In the genomic region with DNA sequence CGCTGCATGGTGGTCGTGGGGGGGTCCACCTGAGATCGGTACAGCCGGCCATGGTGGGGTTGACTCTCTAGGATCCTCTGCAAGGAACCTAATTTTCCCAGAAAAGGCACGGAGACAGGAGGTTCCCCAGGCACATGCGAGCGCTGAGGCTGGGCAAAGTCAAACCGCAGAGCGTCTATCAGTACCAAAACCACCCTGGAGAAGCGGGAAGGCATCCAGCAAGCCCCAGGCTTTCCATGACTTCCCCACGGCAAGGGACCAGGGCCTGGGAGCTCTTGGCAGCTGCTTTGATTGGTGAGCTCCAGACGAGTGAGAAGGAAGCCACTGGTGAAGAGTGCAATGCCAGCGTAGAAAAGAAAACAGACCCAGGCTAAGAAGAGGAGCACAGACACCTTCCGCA, we compare ENCODE assay signal across 8 mouse cellular contexts. TPM values are rescaled to one million over a fixed set of nuclear protein-coding genes. Genes with fewer than 3 reads are reported as not detected.
DNase-seq lines count a peak whose midpoint lies in the region; ATAC-seq and TF ChIP-seq lines count a peak whose summit lies in the region.

No protein-coding gene starts in this region.

- no peaks in the 10 kb centered on the region for H3K27me3 ChIP-seq in erythroblast, embryonic 14.5 days (ENCODE audit: control insufficient read depth)
- no peaks in the 10 kb centered on the region for H3K27me3 ChIP-seq in thymus, adult 2 months (ENCODE audit: control insufficient read depth, insufficient read depth, low read length)
- no peaks in the 10 kb centered on the region for H3K27me3 ChIP-seq in liver, embryonic 11.5 days (replicated peaks; ENCODE audit: control insufficient read depth, insufficient read depth, low read length)
- H3K27me3 ChIP-seq in stomach, postnatal 0 days (ENCODE audit: control insufficient read depth, insufficient read depth, low read length) = no peaks in the 10 kb centered on the region

- peak overlapping the region; percentile 78 for H3K4me2 ChIP-seq in liver, embryonic 11.5 days
- peak overlapping the region; percentile 72 for H3K4me2 ChIP-seq in stomach, postnatal 0 days (replicated peaks; ENCODE audit: low read depth)

- TF ChIP-seq POLR2A in thymus, adult 2 months (IDR thresholded peaks at IDR 0.05; ENCODE audit: control insufficient read depth, extremely low read depth, insufficient read depth, low read length, poor library complexity) = no peak

- peaks cover 87% of the 10 kb centered on the region for H3K36me3 ChIP-seq in erythroblast, embryonic 14.5 days (ENCODE audit: control insufficient read depth)
- H3K36me3 ChIP-seq in thymus, adult 2 months (ENCODE audit: control insufficient read depth, insufficient read depth, low read length) = peaks cover 17% of the 10 kb centered on the region
- H3K36me3 ChIP-seq in liver, embryonic 11.5 days (ENCODE audit: control insufficient read depth, insufficient read depth, low read length) = peaks cover 46% of the 10 kb centered on the region
- H3K36me3 ChIP-seq in stomach, postnatal 0 days (ENCODE audit: control insufficient read depth, insufficient read depth, low read length) = peaks cover 17% of the 10 kb centered on the region; the same call in 1 of the 2 replicates

- H3K27ac ChIP-seq in thymus, adult 2 months (ENCODE audit: control insufficient read depth, insufficient read depth, low read length) = no peak overlapping the region
- H3K27ac ChIP-seq in liver, embryonic 11.5 days (ENCODE audit: low read depth, low read length) = peak overlapping the region; percentile 56; the same call in 1 of the 2 replicates
- peak overlapping the region; percentile 93 for H3K27ac ChIP-seq in stomach, postnatal 0 days (replicated peaks)

- H3K4me1 ChIP-seq in erythroblast, embryonic 14.5 days (ENCODE audit: control insufficient read depth) = peaks cover 47% of the 10 kb centered on the region
- peaks cover 8% of the 10 kb centered on the region for H3K4me1 ChIP-seq in thymus, adult 2 months (replicated peaks; ENCODE audit: control insufficient read depth, insufficient read depth, low read length)
- peaks cover 13% of the 10 kb centered on the region for H3K4me1 ChIP-seq in liver, embryonic 11.5 days (replicated peaks; ENCODE audit: control insufficient read depth, insufficient read depth, low read length)
- peaks cover 4% of the 10 kb centered on the region; the same call in 1 of the 2 replicates for H3K4me1 ChIP-seq in stomach, postnatal 0 days (replicated peaks; ENCODE audit: control insufficient read depth, insufficient read depth)

- no peak for DNase-seq in thymus, adult 2 months
- no peak for DNase-seq in thymus, postnatal 0 days (ENCODE audit: low spot score)
- no peak for DNase-seq in liver, embryonic 11.5 days (ENCODE audit: low spot score)
- DNase-seq in stomach, postnatal 0 days (ENCODE audit: low spot score) = no peak
- no peak for DNase-seq in frontal cortex, postnatal 25 days (ENCODE audit: low spot score in 2 of 2)

- 87% methylated on average over 14 of the region's 14 CpGs for WGBS in thymus, adult 2 months
- WGBS in liver, embryonic 11.5 days = 81% methylated on average over 14 of the region's 14 CpGs
- WGBS in stomach, postnatal 0 days = 69% methylated on average over 14 of the region's 14 CpGs

- no peak for TF ChIP-seq CTCF in thymus, adult 2 months (IDR thresholded peaks at IDR 0.05; ENCODE audit: borderline replicate concordance, control insufficient read depth, extremely low read depth, insufficient read depth, low read length, poor library complexity)
- no peak for TF ChIP-seq CTCF in stomach, postnatal 0 days (IDR thresholded peaks at IDR 0.05; ENCODE audit: low read depth)

- H3K4me3 ChIP-seq in erythroblast, embryonic 14.5 days (replicated peaks) = peak overlapping the region; percentile 83
- H3K4me3 ChIP-seq in thymus, adult 2 months (ENCODE audit: control insufficient read depth, insufficient read depth, low read length) = 0 out of 2 replicates have a peak overlapping the region, but pooled peaks have one; percentile 74
- peak overlapping the region; percentile 56 for H3K4me3 ChIP-seq in liver, embryonic 11.5 days (ENCODE audit: low read depth, low read length)
- H3K4me3 ChIP-seq in stomach, postnatal 0 days (ENCODE audit: low read depth, low read length) = peak overlapping the region; percentile 59

- peak overlapping the region; percentile 67 for H3K9ac ChIP-seq in liver, embryonic 11.5 days (ENCODE audit: low read depth, low read length)
- peak overlapping the region; percentile 61 for H3K9ac ChIP-seq in stomach, postnatal 0 days (ENCODE audit: low read length)

- no peaks in the 10 kb centered on the region for H3K9me3 ChIP-seq in erythroblast, embryonic 14.5 days (ENCODE audit: control insufficient read depth, low read length)
- H3K9me3 ChIP-seq in liver, embryonic 11.5 days (ENCODE audit: control insufficient read depth, low read length) = no peaks in the 10 kb centered on the region
- no peaks in the 10 kb centered on the region for H3K9me3 ChIP-seq in stomach, postnatal 0 days (ENCODE audit: control insufficient read depth, low read length)

- ATAC-seq in erythroblast, adult 5-6 weeks (replicated peaks; ENCODE audit: low FRiP score, poor library complexity, severe bottlenecking) = no peak
- ATAC-seq in liver, embryonic 11.5 days (replicated peaks; ENCODE audit: low FRiP score) = no peak
- no peak for ATAC-seq in stomach, postnatal 0 days (ENCODE audit: low FRiP score, low TSS enrichment)
- no peak for ATAC-seq in megakaryocyte-erythroid progenitor cell, adult 5-6 weeks (replicated peaks; ENCODE audit: low FRiP score, low TSS enrichment, poor library complexity, severe bottlenecking)

- TF ChIP-seq EP300 in stomach, postnatal 0 days (optimal IDR thresholded peaks at IDR 0.05) = no peak

RNA-seq across cellular contexts. Expression of a gene that starts 0.9 kb away (rescaled TPM):
- polyA plus RNA-seq in erythroblast, embryonic 14.5 days (2012) = 2.1 and 2.2 TPM in 2 replicates
- total RNA-seq in erythroblast, adult 5-6 weeks (2015; ENCODE audit: low replicate concordance) = 4.8 and 24.2 TPM in 2 replicates
- 8.8 and 10.2 TPM in 2 replicates for total RNA-seq in erythroblast, adult 5-6 weeks (2017; ENCODE audit: low replicate concordance)
- polyA plus RNA-seq in thymus, adult 2 months (2012; rRNA removed) = 47.4 and 54.5 TPM in 2 replicates
- polyA plus RNA-seq in thymus, postnatal 0 days (2015; fragmentation: Nextera tagmentation; extraction: Ambion mirVana) = 17.0 and 18.3 TPM in 2 replicates
- 22.5 and 23.3 TPM in 2 replicates for polyA plus RNA-seq in liver, embryonic 11.5 days (2014; fragmentation: Nextera tagmentation; extraction: Ambion mirVana)
- 10.3 and 11.0 TPM in 2 replicates for polyA plus RNA-seq in stomach, postnatal 0 days (2015; fragmentation: Nextera tagmentation; extraction: Ambion mirVana)
- 14.7 and 20.3 TPM in 2 replicates for total RNA-seq in megakaryocyte-erythroid progenitor cell, adult 5-6 weeks (2014; fragmentation: Nextera tagmentation)
- 8.3 and 11.0 TPM in 2 replicates for total RNA-seq in megakaryocyte-erythroid progenitor cell, adult 5-6 weeks (2017)

RNA-seq across cellular contexts. Expression of a gene that starts 6.8 kb away (rescaled TPM):
- 15.4 and 16.6 TPM in 2 replicates for polyA plus RNA-seq in erythroblast, embryonic 14.5 days (2012)
- total RNA-seq in erythroblast, adult 5-6 weeks (2015; ENCODE audit: low replicate concordance) = 38.6 and 40.1 TPM in 2 replicates
- 53.4 and 59.0 TPM in 2 replicates for total RNA-seq in erythroblast, adult 5-6 weeks (2017; ENCODE audit: low replicate concordance)
- polyA plus RNA-seq in thymus, adult 2 months (2012; rRNA removed) = 71.2 and 78.5 TPM in 2 replicates
- polyA plus RNA-seq in thymus, postnatal 0 days (2015; fragmentation: Nextera tagmentation; extraction: Ambion mirVana) = 207 and 226 TPM in 2 replicates
- polyA plus RNA-seq in liver, embryonic 11.5 days (2014; fragmentation: Nextera tagmentation; extraction: Ambion mirVana) = 409 and 425 TPM in 2 replicates
- 151 and 157 TPM in 2 replicates for polyA plus RNA-seq in stomach, postnatal 0 days (2015; fragmentation: Nextera tagmentation; extraction: Ambion mirVana)
- total RNA-seq in megakaryocyte-erythroid progenitor cell, adult 5-6 weeks (2014; fragmentation: Nextera tagmentation) = 207 and 223 TPM in 2 replicates
- 190 and 198 TPM in 2 replicates for total RNA-seq in megakaryocyte-erythroid progenitor cell, adult 5-6 weeks (2017)

RNA-seq across cellular contexts. Expression of a gene that starts 14.4 kb away (rescaled TPM):
- polyA plus RNA-seq in erythroblast, embryonic 14.5 days (2012) = 0.62 and 0.83 TPM in 2 replicates
- total RNA-seq in erythroblast, adult 5-6 weeks (2015; ENCODE audit: low replicate concordance) = 1.7 and 8.6 TPM in 2 replicates
- 11.8 and 17.6 TPM in 2 replicates for total RNA-seq in erythroblast, adult 5-6 weeks (2017; ENCODE audit: low replicate concordance)
- 50.0 and 59.1 TPM in 2 replicates for polyA plus RNA-seq in thymus, adult 2 months (2012; rRNA removed)
- 20.1 and 23.9 TPM in 2 replicates for polyA plus RNA-seq in thymus, postnatal 0 days (2015; fragmentation: Nextera tagmentation; extraction: Ambion mirVana)
- 18.2 and 18.6 TPM in 2 replicates for polyA plus RNA-seq in liver, embryonic 11.5 days (2014; fragmentation: Nextera tagmentation; extraction: Ambion mirVana)
- 7.0 and 7.7 TPM in 2 replicates for polyA plus RNA-seq in stomach, postnatal 0 days (2015; fragmentation: Nextera tagmentation; extraction: Ambion mirVana)
- 24.2 and 35.5 TPM in 2 replicates for total RNA-seq in megakaryocyte-erythroid progenitor cell, adult 5-6 weeks (2014; fragmentation: Nextera tagmentation)
- 8.3 and 8.5 TPM in 2 replicates for total RNA-seq in megakaryocyte-erythroid progenitor cell, adult 5-6 weeks (2017)

RNA-seq across cellular contexts. Expression of a gene that starts 21.3 kb away (rescaled TPM):
- 73.7 and 83.3 TPM in 2 replicates for polyA plus RNA-seq in erythroblast, embryonic 14.5 days (2012)
- 177 and 182 TPM in 2 replicates for total RNA-seq in erythroblast, adult 5-6 weeks (2015; ENCODE audit: low replicate concordance)
- total RNA-seq in erythroblast, adult 5-6 weeks (2017; ENCODE audit: low replicate concordance) = 191 and 193 TPM in 2 replicates
- polyA plus RNA-seq in thymus, adult 2 months (2012; rRNA removed) = 8.3 and 9.8 TPM in 2 replicates
- 2.4 and 3.0 TPM in 2 replicates for polyA plus RNA-seq in thymus, postnatal 0 days (2015; fragmentation: Nextera tagmentation; extraction: Ambion mirVana)
- polyA plus RNA-seq in liver, embryonic 11.5 days (2014; fragmentation: Nextera tagmentation; extraction: Ambion mirVana) = 6.0 and 7.4 TPM in 2 replicates
- 9.0 and 10.0 TPM in 2 replicates for polyA plus RNA-seq in stomach, postnatal 0 days (2015; fragmentation: Nextera tagmentation; extraction: Ambion mirVana)
- total RNA-seq in megakaryocyte-erythroid progenitor cell, adult 5-6 weeks (2014; fragmentation: Nextera tagmentation) = 1.8 and 2.5 TPM in 2 replicates
- 1.0 TPM in 2 replicates for total RNA-seq in megakaryocyte-erythroid progenitor cell, adult 5-6 weeks (2017)

RNA-seq across cellular contexts. Expression of a gene that starts 24.4 kb away (rescaled TPM):
- 5.6 and 6.3 TPM in 2 replicates for polyA plus RNA-seq in erythroblast, embryonic 14.5 days (2012)
- 71.9 and 85.5 TPM in 2 replicates for total RNA-seq in erythroblast, adult 5-6 weeks (2015; ENCODE audit: low replicate concordance)
- 149 and 153 TPM in 2 replicates for total RNA-seq in erythroblast, adult 5-6 weeks (2017; ENCODE audit: low replicate concordance)
- polyA plus RNA-seq in thymus, adult 2 months (2012; rRNA removed) = 126 and 169 TPM in 2 replicates
- polyA plus RNA-seq in thymus, postnatal 0 days (2015; fragmentation: Nextera tagmentation; extraction: Ambion mirVana) = 371 and 396 TPM in 2 replicates
- 452 and 513 TPM in 2 replicates for polyA plus RNA-seq in liver, embryonic 11.5 days (2014; fragmentation: Nextera tagmentation; extraction: Ambion mirVana)
- 280 and 282 TPM in 2 replicates for polyA plus RNA-seq in stomach, postnatal 0 days (2015; fragmentation: Nextera tagmentation; extraction: Ambion mirVana)
- total RNA-seq in megakaryocyte-erythroid progenitor cell, adult 5-6 weeks (2014; fragmentation: Nextera tagmentation) = 186 and 244 TPM in 2 replicates
- total RNA-seq in megakaryocyte-erythroid progenitor cell, adult 5-6 weeks (2017) = 269 and 346 TPM in 2 replicates
